Mouse (Mus musculus): Measurements from ENCODE around the gene Gjb3. TPM values are rescaled to one million over a fixed set of nuclear protein-coding genes. Genes with fewer than 3 reads are reported as not detected.

The Gjb3 gene
- total RNA-seq, 2 experiments from 2014 or later, result 0.22 to 0.37 TPM

DNA sequence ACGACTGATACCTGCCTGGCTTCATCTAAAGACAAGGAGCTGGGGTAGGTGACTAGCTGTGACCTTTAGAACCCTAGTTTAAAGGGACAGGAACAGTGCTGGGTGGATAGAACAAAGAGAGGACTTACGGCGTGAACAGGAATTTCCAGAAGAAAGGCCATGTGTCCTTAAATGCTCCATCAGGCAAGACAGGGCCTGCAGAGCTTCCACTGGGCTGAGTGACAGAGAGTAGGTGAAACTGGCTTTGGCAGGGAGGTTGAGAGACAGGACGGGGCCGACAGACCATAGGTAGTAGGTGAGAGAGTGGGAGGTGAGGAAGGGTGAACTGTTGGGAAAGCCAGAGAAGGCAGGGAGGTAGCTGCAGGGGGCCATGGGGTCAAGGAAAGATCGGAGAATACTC lies 10.7 kb upstream of the Gjb3 start:
- DNase-seq, result no peak
- intact Hi-C loops (cut with DNase I), result no loop called here

GRCm38 (mm10) chr4:127337668-127338067 lies 7.0 kb upstream of the Gjb3 start:
- intact Hi-C loops (cut with DNase I), result no loop called here

DNA sequence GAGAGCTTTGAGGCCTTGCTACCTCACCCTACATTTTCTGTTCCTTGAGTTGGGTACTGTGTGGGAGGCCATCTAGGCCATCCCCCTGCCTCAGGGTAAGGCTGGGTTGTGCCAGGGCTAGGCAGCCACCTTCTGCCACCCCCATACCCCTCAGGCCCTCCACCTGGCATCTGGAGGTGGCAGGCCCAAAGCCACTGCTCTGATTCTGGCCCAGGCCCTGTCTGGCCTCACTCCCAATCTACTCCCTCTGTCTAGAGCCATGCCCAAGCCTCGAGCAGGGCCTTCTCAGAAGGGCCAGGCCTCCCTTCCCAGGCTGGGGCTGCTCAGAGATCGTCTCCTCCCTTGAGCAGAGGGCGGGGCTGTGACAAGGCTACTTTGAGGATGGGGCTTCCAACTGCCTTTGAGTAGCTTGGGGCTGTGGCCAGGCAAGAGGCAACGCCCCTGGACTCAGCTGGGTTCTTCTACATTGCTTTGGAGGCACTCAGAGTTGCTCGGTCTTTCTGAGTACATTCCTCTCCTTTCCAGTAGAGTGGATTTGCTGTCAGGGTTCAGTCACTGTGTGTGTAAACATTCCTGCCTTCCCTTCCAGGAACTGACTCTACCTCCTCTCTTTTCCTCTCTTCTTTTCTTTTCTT lies 4.3 kb upstream of the Gjb3 start:
- DNase-seq, result no peak
- intact Hi-C loops (cut with DNase I), result no loop called here

More at GRCm38 (mm10) chr4:127337668-127338067, 7.0 kb upstream of the Gjb3 start:
- no peak for DNase-seq

DNA sequence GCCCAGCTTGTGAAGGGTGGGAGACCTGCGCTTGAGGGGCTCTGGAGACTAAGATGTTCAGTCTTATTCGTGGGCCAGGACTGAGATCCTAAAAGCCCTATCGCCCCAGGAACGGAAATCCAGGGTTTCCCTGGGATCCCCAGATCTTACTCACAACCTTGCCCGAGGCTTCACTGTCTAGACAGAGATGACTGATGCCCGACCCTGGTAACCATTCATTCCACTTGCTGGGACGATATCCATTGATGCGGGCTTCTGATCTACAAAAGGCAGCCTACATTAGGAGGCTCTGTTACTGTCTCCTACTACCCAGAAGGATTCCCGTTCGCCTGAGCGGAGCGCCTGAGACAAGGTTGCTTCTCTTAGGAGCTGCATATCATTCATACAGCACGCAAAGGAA lies 527 bp upstream of the Gjb3 start:
- intact Hi-C loops (cut with DNase I), result no loop called here
- no peak for DNase-seq

- no peak for DNase-seq
Measured at GRCm38 (mm10) chr4:127329751-127330150, 893 bp downstream of the Gjb3 start.

DNA sequence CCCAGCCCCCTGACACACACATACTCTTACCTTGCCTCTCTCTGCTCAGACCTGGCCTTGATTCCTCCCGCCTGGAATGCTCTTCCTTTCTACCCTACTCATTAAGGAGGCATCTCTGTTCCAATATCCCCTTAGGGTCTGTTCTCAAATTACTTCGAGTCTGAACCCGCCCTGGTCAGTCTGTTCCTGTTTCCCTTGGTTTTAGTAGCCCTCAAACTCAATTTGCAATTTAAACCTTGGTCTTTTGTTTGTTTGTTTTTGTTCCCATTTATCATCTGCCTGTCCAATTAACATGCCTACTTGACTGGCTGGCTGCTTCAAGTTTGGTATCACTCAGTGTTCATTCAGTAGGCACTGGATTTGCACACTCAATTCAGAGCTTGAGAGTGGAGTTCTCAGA lies 1.6 kb downstream of the Gjb3 start:
- DNase-seq, result no peak
- intact Hi-C loops (cut with DNase I), result loop anchor here (10.0 kb wide), 1 partner anchor 284 kb away; no protein-coding TSS in a partner anchor

More at GRCm38 (mm10) chr4:127329751-127330150, 893 bp downstream of the Gjb3 start:
- intact Hi-C loops (cut with DNase I), result loop anchor here (10.0 kb wide), 1 partner anchor 285 kb away; no protein-coding TSS in a partner anchor

GRCm38 (mm10) chr4:127328378-127328777 lies 2.3 kb downstream of the Gjb3 start:
- intact Hi-C loops (cut with DNase I), result loop anchor here (10.0 kb wide), 1 partner anchor 284 kb away; no protein-coding TSS in a partner anchor

DNA sequence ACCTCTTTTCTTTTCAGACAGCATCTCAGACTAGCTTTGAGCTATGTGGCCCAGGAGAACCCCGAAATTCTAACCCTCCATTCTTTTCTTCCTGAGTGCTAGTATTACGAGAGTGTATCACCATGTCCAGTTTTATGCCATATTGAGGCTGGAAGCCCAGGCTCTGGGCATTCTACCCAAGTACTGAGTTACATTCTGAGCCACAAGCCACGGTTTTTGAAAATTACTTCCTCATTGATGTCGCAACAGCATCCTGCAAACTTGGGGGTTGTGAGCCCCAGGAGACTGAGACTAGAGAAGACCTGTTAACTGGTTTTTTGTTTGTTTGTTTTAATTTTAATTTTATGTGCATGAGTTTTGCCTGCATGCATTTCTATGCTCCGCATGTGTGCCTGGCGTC lies 2.9 kb downstream of the Gjb3 start:
- intact Hi-C loops (cut with DNase I), result loop anchor here (10.0 kb wide), 1 partner anchor 283 kb away; no protein-coding TSS in a partner anchor
- no peak for DNase-seq

More at GRCm38 (mm10) chr4:127328378-127328777, 2.3 kb downstream of the Gjb3 start:
- DNase-seq, result no peak

DNA sequence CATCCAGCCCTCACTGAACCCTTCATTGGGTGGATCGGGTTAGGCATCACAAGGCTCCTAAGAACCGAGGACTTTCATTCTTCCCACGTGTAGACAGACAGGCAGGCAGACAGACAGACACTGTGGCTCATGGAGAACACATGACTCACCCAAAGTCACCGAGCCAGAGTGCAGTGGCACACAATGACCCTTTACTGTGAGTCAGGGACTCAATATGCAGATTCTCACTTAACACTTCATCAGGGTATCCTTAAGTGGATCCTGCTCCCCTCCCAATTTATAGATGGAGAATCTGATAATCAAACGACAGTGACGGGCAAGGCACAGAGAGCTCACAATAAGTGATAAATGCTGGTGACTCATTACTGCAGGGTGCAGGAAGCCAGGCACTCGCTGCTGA lies 3.4 kb downstream of the Gjb3 start:
- intact Hi-C loops (cut with DNase I), result loop anchor here (10.0 kb wide), 1 partner anchor 282 kb away; no protein-coding TSS in a partner anchor

GRCm38 (mm10) chr4:127325276-127325675 lies 5.4 kb downstream of the Gjb3 start:
- DNase-seq, result no peak
- intact Hi-C loops (cut with DNase I), result loop anchor here (10.0 kb wide), 1 partner anchor 280 kb away; no protein-coding TSS in a partner anchor

More for the DNA sequence above, 3.4 kb downstream of the Gjb3 start:
- no peak for DNase-seq

GRCm38 (mm10) chr4:127324759-127325158 lies 5.9 kb downstream of the Gjb3 start:
- peak; percentile 75 to 87 for DNase-seq
- intact Hi-C loops (cut with DNase I), result loop anchor here (10.0 kb wide), 1 partner anchor 280 kb away; no protein-coding TSS in a partner anchor

- no peak for DNase-seq
- intact Hi-C loops (cut with DNase I), result loop anchor here (10.0 kb wide), 1 partner anchor 279 kb away; no protein-coding TSS in a partner anchor
Measured at GRCm38 (mm10) chr4:127324296-127324695, 6.3 kb downstream of the Gjb3 start.

DNA sequence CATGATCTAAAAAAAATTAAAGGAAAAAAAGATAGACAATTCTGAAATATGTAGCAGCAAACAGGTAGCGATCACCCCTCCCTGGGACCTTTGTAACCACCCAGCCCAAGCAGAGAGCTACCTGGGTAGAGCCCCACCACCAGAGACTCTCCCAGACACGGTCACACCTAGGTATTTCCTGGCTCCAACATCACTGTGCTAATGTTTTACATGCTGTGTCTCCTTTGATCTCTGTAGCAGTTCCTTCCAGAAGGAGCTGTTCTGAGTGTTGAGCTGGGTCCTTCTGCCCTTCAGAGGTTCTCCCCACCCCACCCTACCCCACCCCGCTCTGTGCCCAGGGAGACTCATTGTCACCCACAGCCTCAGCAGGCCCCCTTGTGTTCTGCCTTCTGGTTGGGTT lies 7.0 kb downstream of the Gjb3 start:
- DNase-seq, result no peak
- intact Hi-C loops (cut with DNase I), result loop anchor here (10.0 kb wide), 1 partner anchor 279 kb away; no protein-coding TSS in a partner anchor

DNA sequence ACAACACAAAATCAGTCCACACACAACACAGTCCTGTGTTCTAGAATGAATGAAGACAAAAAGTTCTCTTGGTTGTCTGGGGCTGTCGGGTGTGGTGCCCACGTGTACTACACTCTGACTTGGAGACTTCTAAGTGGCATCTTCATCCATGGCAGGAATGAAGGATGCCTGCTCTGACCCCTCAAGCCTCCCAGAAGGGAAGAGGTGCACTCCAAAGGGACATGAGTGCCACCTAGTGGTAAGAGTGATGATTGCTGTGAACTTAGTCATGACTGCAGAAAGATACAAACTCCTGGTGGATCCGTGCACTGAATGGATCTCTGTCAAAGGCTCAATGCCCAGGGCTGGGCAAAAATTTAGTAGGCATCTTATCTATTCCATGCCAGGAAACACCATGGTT lies 11.0 kb downstream of the Gjb3 start:
- intact Hi-C loops (cut with DNase I), result loop anchor here (1.0 to 10.0 kb wide), 4 partner anchors 69 to 275 kb away; partner anchors contain the start of gene Zmym6

DNA sequence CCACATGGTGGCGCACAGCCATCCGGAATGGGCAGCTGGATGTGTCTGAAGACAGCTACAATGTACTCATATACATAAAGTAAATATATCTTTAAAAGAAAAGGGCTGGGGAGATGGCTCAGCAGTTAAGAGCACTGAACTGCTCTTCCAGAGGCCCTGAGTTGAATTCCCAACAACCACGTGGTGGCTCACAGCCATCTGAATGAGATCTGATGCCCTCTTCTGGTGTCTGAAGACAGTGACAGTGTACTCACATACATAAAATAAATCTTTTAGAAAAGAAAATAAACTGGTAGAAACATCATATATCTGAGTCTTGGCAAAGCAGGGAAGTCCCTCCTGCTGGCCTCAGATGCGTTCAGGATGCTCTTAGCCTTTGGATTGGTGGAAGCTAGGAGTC lies 13.5 kb downstream of the Gjb3 start:
- intact Hi-C loops (cut with DNase I), result loop anchor here (10.0 kb wide), 1 partner anchor 242 kb away; the partner anchor contains the start of gene Zmym6
- peak in 1 of 2 experiments; percentile 36 for DNase-seq

More for the DNA sequence above, 11.0 kb downstream of the Gjb3 start:
- DNase-seq, result peak; percentile 80 to 89

DNA sequence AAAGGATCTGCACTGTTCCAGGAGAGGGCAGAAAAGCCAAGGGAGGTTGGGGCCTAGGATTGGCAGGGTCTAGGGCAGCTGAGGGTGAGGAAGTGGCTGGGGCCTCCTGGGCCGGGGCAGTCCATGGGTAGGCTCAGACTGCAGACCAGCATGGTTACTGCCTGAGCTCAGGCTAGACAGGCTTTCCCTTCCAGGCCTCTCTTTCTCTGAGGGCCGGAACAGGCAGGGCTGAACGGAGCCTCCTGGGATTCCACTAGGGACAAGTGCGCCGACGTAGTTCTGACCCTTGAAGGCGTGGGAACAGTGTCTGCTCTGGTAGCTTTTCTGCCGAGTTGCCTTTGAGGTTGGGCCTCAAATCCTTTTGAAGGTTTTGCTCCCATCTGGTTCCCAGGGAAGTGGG lies 14.9 kb downstream of the Gjb3 start:
- intact Hi-C loops (cut with DNase I), result loop anchor here (10.0 kb wide), 1 partner anchor 241 kb away; the partner anchor contains the start of gene Zmym6

DNA sequence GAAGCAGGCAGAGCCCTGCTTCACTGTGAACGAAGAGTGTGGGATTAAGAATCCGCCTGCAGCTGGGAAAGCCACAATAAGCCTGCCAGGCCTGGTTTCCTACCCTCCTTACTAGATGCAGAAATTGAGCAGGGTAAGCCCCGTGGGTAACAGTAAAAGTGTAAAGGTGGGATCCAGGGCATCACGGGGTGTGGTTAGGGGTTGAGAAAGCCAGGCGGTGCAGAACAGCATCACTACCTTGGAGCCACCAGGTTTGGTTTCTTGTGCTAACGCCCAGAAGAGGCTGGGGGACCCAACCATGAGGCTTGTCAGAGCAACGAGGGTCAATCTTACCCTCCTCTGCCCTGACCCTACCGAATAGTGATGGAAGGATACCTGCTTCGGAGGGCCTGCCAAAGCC lies 16.1 kb downstream of the Gjb3 start:
- no peak for DNase-seq
- intact Hi-C loops (cut with DNase I), result loop anchor here (10.0 kb wide), 1 partner anchor 240 kb away; the partner anchor contains the start of gene Zmym6

More for the DNA sequence above, 14.9 kb downstream of the Gjb3 start:
- DNase-seq, result no peak

DNA sequence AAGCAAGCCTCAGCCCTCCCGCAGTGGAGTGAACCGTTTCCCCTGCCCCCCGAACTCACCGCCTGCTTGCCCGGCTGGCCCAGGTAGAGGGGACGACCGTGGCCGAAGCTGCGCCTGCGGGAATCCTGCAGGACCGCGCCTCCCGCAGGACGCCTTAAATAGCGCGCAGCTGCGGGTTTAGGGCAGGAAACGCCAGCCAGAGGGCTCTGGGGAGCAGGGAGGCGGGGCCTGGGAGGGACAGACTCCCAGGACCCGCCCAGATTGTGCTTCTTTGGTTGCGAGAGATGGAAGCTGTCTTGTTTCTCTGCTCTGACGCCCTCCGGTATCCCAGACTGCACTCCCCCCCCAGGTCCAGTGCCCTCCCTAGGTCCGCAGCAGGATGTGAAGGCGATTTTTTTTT lies 16.8 kb downstream of the Gjb3 start, which contains the start of gene Gja4:
TSS of gene Gja4 (minus strand) at position 179 of the 400 bp plus-strand sequence.
- intact Hi-C loops (cut with DNase I), result loop anchor here (10.0 kb wide), 1 partner anchor 239 kb away; the partner anchor contains the start of gene Zmym6
- peak; percentile 87 for DNase-seq

- intact Hi-C loops (cut with DNase I), result loop anchor here (10.0 kb wide), 1 partner anchor 238 kb away; the partner anchor contains the start of gene Zmym6
- DNase-seq, result no peak
Measured at GRCm38 (mm10) chr4:127312349-127312748, 18.3 kb downstream of the Gjb3 start.

- intact Hi-C loops (cut with DNase I), result loop anchor here (10.0 kb wide), 1 partner anchor 237 kb away; the partner anchor contains the start of gene Zmym6
Measured at GRCm38 (mm10) chr4:127311561-127311960, 19.1 kb downstream of the Gjb3 start.

DNA sequence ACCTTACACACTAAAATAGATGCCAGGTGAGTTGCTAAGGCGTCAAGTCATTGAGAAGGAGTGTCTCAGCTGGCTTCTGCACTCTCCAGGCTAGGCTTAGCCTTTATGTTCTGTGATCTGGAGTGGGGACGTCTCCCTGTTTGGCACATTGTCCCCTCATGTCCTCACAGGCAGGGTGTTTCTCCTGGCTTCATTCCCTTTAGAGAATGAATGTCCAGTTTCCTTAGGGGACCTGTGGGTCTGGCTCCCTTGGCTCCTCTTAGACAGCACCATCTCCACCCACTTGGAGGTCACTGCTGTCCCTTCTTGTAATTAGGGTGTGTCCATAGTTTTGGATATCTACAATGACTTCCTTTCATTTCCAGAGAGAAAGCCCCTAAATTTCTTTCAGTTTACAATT lies 23.7 kb downstream of the Gjb3 start:
- intact Hi-C loops (cut with DNase I), result no loop called here
- no peak for DNase-seq

More at GRCm38 (mm10) chr4:127311561-127311960, 19.1 kb downstream of the Gjb3 start:
- no peak for DNase-seq

Measured in heart, postnatal 10 days (tissue).